Mouse (Mus musculus): ENCODE results near the gene Nup188.
A peak's percentile ranks its signal among the peaks of the same experiment; 100 is the strongest.

- TF ChIP-seq CTCF (conservative IDR thresholded peaks at IDR 0.05; ENCODE audit: insufficient read depth, insufficient read length, low read depth, low read length) (no peak), POLR2A (IDR thresholded peaks at IDR 0.05; ENCODE audit: low read depth, low read length) (peak; percentile 66)
Observed at GRCm38 (mm10) chr2:30286192-30287026, at the start of gene Nup188, which contains the start of gene Dolk.
